Mouse (Mus musculus) layer of hippocampus, adult 18-20 months (tissue): ENCODE results near the gene Pglyrp1. TPM values are rescaled to one million over a fixed set of nuclear protein-coding genes. Genes with fewer than 3 reads are reported as not detected.
"Not testable (repeated sequence)": the region's sequence is repeated elsewhere in the genome, so short reads cannot be mapped to it uniquely, and the experiment has no call there.

ENCODE experiments used
- DNase-seq, 2 experiments: peaks; one replicate each; pipeline ENCODE4 v3.0.0; 2022; ENCODE audit warnings: low spot score in 2 of 2
- long read RNA-seq: library from polyadenylated mRNA; stranded (forward); transcript quantifications from one replicate; pipeline ENCODE4 v2.0.0, GENCODE M21; 2021
- total RNA-seq, 2 experiments: library from RNA; stranded (reverse); gene quantifications; 2 replicates each; pipeline ENCODE4 v1.2.3; 2021

The Pglyrp1 gene
- 10 to 100 TPM; 15.5 to 23.3 TPM for total RNA-seq
- long read RNA-seq, partial matches to known transcripts = 0 of 3 reads
- long read RNA-seq, other reads (novel, unspliced or antisense) = 1 of 3 reads

DNA sequence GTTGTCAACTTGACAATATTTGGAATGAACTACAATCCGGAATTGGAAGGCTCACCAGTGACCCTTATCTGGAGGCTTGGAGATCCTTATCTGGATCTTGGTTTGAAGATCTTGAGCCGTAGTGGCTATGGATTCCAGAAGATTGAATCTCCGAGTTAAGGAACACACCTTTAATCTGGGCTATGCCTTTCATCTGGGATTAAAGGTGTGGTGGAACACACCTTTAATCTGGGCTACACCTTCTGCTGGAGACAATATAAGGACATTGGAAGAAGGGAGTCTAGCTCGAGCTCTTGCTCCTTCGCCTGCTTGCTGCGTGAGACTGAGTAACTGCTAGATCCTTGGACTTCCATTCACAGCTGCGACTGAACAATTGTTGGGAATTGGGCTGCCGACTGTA is at the start of gene Pglyrp1:
Gene Pglyrp1, plus strand, starts transcription at position 301 of the 400 bp plus-strand sequence.
- not testable (repeated sequence) for DNase-seq

DNA sequence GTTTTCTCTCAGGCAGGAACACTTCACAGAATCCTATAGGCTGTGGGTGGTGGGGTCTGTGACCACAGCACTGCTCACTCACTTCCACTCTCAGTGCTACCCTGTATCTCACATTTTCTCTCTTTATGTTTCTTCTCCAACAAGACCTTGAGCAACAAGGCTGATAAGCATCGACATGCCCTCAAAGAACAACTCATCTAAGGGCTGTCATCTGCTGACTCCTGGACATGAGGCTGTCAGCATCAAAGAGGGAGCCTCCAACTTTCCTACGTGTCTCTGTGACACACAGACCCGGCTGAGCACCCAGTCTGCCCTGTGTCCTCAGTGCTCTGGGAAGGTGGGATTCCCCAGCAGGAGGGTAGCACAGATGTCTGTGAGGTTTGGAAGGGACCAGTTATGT is 49.6 kb upstream of the Pglyrp1 start, which contains the start of gene Psg17:
Gene Psg17, minus strand, starts transcription at position 101 of the 400 bp plus-strand sequence.
- DNase-seq = no peak

DNA sequence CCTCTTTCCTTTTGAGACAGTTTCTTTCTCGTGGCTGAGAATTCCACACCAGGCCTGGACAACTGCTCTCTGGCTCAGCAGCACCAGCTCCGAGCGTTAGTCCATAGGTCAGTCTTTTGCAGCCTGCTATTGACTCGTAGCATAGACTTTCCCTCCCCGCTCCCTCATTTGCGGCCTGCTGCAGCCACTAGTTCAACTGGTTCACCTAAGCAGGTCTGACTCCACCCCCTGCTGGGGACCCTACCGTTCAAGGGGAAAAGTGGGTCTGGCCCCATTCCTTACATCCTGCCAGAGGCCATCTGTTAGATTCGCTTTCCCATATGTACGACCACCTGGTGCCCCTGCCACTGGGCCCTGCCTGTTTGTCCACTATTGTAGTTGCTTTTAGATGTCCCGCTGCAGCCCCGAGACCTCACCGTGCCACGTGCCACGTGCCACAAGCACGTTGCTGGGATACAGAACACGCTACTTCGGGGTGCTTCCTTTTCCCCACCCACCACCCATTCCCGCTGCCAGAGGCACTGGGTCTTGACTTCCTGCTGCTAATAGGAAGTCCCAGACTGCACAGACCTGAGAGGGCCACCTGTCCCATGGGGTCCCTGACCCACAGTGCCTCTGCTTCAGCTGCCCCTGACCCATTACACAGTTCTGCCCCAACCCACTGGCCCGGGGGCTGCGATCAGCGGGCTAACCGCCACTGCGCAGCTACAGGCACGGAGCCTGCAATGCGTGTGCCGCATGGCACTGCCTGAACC is 43.2 kb upstream of the Pglyrp1 start:
- DNase-seq = no peak

DNA sequence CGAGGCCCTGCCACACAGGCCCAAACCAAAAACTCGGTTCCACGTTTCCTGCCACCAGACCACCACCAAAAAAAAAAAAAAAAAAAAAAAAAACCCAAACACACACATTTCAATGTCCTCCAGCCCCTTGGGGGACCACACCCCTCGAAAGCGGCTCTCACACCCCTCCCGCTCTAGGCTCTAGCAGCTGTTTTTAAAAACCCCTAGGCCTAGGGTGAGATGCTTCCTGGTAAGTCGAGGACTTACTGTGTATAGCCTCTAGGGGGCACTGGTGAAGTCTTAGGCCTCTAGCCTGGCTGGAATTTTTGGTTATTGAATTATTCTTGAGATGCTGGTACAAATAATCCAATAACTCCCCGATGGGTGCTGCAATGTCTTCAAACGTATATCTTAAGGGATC is 42.5 kb upstream of the Pglyrp1 start:
- DNase-seq = no peak

DNA sequence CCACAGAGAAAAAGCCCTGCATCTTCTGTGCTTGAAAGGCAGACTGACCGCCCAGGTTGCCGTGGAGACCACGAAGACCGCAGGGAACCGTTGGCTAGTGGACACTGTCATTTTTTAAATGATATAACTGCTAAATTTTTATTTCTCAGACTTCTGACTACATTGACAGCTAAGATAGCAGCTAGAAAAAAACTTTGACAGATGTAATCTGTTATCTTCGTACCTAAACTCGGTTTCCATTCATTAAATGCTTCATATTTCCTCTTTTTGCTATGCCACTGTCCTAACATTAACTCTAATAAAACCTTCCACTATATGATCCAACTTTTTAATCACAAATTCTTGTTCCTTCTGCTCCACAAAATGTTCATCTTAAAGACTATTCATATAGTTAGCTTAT is 41.6 kb upstream of the Pglyrp1 start:
- DNase-seq = no peak

DNA sequence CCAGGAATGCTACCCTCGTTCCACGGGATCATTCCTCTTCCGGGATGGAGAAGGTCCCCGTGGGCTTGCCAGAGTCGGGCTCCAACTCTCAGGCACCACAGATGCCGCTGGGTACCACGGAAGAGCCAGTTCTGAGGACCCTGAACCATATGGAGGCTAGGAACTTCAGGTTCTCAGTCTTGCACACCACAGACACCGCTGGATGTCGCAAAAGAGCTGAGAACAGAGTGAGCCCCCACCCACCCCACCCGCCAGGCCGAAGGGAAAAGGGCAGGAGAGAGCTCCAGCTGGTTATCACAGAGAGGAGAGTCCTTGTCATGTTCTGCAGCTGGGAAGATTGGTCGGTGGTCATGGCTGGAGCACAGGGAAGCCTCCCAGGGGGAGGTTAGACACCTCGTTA is 38.8 kb upstream of the Pglyrp1 start:
- DNase-seq = no peak

DNA sequence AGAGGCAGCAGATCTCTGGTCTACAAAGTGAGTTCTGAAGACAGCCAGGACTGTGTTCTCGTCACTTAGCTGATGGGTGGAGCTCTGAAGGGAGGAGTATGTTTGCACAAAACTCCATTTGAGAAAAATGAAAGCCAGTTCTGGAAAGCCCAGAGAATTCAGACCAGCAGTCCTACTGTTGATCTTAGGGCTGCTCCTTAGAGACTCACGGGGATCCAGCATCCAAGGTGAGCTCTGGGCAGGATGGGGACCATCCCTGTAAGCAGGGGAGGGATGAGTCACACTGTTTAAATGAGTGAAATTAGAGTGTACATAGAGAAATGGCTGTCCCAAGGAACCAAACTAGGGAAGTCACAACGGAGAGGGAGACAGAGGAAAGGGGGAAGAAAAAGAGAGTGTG is 31.3 kb upstream of the Pglyrp1 start, which contains the start of gene Mill2:
Gene Mill2, plus strand, starts transcription at position 102 of the 400 bp plus-strand sequence.
- DNase-seq = no peak

DNA sequence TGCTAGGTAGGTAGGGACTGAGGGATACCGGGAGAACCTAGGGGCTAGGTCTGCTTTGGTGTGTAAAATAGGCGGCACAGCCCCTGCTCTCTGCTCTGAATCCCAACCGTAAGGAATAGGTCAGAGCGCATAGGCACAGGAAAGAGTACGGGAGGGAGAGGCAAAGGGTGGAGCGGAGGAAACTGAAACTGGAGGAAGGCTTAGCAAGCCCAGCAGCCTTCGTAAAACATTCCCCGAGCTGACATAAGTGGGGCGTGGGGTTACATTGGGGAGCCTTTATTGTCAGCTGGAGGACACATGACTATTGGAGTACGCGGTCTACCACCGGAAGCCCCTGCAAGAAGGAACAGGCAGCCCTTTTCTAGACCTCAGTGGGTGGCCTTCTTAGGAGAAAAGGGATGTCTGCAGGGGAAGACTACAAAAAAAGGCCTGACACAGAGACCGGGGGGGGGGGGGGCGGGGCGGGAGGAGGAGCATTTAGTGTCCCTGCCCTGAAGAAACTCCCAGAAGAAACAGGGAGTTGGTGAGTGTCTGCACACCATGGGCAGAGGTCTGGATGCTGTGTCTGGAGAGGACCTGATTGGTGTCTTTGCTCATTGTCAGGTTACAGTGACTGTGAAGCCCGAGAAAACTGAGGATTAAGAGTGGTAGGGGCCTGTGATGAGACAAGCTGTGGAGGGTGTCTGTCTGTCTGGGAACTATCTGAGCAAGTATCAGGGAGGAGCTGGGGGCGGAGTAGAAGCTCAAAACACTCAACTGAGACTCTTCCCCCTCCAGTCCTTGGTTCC is 30.6 kb upstream of the Pglyrp1 start:
- DNase-seq = peak in 1 of 2 experiments; percentile 6

DNA sequence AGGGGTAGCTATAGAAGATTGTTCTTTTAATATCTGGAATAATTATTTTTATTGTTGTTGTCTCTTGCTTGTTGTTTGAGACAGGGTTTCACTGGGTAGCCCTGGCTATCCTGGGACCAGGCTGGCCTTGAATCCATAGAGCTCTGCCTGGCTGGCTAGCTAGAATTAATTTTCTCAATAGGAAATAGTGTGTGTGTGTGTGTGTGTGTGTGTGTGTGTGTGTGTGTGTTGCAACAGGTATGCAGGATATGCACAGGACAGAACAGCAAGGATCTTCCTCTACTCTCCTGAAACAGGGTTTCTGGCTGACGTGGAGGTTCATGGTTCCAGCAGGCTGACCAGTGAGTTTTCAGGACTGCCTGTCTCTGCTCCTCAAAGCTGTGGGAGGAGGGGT is 30.0 kb upstream of the Pglyrp1 start:
- no peak for DNase-seq

DNA sequence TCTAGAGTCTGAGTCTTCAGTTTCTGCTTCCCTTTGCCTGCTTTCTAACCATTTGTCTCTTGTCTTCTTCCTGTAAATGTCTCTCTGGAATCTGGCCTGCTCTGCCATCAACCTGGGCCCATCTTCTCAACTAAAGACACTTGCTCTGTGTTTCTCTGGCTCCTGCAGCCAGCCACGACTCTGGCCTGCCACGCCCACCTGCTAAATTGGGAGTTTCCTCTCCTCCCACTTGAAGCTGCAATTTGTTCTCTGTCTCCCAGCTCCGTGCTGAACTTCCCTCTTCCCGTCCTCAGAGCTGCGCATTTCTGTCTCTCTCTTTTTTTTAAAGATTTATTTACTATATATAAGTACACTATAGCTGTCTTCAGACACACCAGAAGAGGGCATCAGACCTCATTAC is 26.3 kb upstream of the Pglyrp1 start:
- no peak for DNase-seq

DNA sequence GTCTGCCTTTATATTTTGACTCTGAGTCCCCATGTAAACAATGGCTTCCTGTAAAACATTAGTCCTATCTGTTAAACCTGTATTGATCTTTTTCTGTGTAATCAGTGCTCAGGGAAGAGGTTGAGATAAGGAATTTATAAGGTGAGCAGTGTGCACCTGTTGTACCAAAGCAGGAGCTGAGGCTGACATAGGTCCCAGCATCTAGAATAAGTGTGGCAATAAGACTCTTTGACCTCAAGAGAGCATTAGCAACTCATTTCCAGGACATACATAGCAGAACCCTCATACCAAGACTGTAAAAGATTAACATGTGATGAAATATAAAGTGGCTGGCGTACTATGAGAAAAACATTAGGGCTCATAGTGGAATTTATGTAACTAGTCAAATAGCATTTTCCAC is 22.7 kb upstream of the Pglyrp1 start:
- no peak for DNase-seq

DNA sequence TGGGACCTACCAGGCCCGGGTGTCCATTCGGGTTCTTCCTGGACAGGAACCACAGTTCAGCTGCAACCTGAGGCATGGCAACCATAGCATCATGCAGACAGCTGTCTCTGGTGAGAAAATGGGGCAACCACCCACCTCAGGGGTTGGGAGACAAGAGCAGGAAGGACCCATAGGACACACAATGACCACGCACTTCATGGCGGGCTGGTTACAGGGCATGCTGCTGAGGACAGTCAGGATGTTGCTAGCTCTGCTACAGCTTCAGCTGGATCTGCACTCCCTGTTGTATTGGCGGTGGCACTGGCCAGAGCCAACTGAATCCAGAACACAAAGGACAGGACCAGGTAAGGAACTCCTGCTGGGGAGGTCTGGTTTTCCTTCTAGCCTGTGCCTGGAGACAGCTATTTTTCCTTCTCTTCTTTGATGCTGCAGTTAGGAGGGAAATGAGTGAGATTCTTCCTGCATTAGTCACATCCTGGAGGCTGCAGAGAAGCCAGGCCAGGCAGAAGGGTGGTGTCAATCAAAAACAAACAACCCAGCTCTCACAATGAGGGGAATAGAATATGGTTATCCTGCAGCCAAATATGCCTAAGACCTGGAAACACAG is 12.7 kb upstream of the Pglyrp1 start:
- no peak for DNase-seq

DNA sequence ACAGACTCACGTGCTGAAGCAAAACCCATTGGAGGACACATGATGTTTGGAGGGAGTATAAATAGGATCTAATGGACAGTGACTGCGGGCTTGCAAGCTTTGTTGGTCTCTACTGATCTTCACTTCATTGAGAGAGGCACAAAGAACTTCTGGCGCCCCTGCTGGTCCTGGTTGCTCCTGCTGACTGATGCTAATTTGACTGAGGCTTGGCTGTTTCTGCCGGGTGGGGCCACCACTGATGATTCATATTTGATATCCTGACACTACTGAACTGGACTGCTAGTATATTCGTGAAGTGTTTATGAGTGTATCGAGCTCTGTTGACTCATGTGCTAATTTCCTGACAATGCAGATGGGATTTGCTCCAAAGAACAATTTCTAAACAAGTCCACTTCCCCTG is 8.3 kb upstream of the Pglyrp1 start:
- DNase-seq = no peak

DNA sequence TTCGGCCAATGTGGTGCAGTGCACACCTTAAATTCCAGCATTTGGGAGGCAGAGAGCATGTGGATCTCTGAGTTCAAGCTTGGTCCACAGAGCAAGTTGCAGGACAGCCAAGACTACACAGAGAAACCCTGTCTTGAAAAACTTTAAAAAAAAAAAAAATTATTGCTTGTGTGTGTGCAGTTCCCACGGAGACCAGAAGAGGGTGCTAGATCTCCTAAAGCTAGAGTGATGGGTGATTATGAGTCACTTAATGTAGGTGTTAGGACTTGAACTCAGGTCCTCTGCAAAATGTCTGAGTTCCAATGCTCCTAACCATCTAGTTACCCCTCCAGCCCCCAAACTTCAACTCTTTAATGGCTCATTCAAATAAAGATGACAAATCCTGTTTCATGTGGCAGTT is 2.6 kb upstream of the Pglyrp1 start:
- no peak for DNase-seq

DNA sequence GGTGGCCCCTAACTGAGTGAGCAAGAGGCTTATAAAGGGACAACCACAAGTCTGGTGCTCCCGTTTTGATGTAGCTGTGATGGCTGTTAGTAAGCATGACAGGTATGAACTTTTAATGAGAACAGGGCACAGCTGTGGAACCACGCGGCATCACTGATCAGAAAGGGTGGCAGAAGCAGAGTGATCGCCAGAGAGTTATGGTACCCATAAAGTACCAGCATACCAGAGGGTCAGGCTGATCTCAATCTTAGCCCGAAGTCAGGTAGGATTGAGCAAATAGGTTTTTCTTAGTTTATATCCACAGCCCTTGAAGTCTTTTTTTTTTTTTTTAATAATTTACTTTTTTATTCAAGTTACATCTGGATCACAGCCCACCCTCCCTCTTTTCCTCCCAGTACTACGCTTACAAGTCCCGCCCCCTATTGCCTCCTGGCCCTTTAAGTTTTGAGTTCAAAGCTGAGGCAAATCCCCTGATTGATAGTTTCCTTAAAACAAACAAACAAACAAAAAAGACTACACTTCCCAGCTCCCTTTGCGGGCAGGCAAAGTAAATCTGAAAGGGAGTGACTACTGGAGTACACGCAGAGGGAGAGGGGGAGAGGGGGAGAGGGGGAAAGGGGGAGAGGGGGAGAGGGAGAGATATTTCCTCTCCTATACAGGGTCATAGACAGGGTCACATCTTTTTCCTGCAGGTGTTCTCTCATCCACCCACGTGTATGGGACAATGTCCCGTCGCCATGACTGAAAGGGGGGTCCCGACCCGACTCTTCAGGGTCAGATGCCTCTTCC is 1.1 kb downstream of the Pglyrp1 start:
- no peak for DNase-seq

DNA sequence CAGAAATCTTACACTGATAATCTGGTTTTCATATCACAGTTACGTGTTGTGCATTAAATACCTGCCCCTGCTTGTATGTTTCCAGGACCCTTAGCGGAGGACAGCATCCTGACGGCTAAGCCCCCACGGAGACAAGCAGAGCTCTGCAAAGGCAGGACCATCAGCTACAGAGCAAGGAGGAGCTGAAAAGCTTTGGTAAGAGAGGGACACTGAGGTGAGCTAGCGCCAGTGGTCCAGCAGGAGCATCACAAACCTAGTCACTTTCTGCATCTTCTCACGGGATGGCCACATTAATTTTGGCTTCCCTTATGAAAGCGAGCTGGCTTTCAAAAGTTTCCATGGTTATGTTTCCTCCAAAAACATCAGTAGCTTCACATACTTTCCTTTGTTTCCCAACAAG is 1.7 kb downstream of the Pglyrp1 start:
- DNase-seq = no peak

DNA sequence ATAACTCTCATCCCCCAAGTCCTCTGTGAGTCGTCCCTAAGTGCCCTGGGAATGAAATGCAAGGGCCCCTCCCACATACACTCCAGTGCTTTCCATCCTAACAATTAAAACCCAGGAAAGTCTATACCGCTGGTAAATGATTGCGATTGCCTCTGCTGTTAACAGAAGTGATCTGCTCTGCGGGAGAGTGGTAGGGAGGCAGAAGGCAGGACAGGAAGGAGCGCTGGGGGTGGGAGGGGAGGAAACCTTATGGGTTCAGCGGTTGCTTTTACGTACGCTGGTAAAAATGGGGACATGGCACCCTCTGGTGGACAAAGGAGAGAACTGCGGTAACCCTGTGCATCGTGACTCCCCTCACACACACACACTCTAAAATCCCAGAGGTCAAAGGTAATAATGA is 2.1 kb downstream of the Pglyrp1 start:
- peak; percentile 50 to 75 for DNase-seq

DNA sequence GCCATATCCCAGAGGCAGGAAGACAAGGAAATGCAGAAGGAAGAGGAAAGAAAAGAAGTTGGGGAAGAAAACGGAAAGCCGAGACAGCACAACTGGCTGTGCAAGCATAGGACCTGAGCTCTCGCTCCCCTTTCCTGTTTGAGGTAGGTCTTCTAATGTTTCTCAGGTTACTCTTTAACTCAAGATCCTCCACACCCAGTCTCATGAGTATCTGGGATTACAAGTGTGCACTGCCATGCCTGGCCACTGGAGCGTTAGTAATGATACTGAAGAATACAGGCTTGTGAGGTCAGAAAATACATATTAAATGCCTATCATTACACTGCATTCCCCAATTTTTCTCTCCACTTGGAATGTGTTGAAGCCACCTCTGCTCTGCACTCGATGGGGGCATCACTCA is 4.2 kb downstream of the Pglyrp1 start:
- DNase-seq = no peak

DNA sequence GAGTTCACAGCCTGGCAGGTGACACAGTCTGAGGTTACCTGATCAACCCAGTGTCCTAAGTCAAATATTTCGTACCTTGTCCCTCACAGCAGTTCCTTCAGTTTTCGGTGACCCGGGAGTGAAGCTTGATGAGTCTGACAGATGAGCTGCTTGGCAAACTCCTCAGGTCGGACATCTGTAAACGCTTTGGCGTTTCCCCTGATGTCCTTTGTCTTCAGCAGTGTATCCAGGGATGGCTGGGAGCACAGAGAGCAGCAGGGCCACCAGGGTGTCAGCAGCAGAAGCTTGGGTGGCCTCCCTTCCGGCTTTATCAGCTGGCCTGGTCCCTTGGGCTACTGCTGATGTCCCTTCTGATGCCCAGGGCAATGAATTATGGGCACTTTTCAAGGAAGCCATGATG is 7.6 kb downstream of the Pglyrp1 start:
- DNase-seq = no peak

DNA sequence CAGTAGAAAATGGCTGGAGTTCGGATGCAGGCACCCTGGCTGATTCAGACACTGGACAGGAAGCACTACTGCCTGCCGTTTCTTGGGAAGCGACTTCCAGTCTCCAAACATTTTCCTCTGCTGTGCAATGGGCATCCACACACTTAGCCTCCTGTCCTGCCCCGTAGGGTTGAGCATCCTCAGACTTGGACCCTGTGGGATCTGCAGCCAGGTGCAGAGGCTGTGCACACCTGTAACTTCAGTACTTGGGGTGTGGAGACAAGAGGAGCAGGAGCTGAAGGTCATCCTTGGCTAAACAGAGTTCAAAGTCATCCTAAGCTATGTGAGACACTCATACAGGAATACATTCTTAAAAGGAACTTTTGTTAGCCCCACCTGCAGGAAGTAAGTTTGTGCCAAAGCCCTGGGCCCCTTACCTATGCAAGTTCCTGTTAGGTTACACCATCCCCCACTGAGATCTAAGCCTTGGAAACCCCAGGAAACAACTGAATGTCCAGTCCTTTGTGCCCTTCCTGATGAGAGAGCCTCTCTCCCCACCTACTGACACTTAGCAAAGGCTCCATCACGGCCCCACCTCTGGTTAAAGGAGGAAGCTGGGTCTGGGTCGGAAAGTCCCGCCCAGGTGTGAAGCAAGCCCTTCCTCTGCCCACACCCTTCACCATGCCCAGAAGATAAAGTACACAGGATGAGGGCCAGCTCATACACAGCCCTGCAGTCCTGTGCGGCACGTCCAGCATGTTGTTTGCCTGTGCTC is 13.0 kb downstream of the Pglyrp1 start:
- no peak for DNase-seq
